Mouse (Mus musculus): ENCODE data around the gene Acap2. TPM values are rescaled to one million over a fixed set of nuclear protein-coding genes. Genes with fewer than 3 reads are reported as not detected.

Gene Acap2
- total and polyA plus RNA-seq, 3 experiments, result 17.2 to 19.1 TPM; not detected in 1

- Histone ChIP-seq H3K9me3 (replicated peaks; ENCODE audit: insufficient read depth, low read length) (no peaks in the 10 kb centered on the region), H3K9ac (ENCODE audit: control insufficient read depth, low read depth, low read length, poor library complexity, severe bottlenecking) (no peak overlapping the region), H3K36me3 (ENCODE audit: control insufficient read depth in 1 of 2, insufficient read depth in 2 of 2, low read length in 2 of 2) (peaks cover 0 to 27% of the 10 kb centered on the region in 2 experiments; a peak in 2 of 4 replicates), H3K4me3 (ENCODE audit: control insufficient read depth in 1 of 2, insufficient read depth in 1 of 2, low read depth in 2 of 2, low read length in 2 of 2) (no peak overlapping the region), H3K79me2 (ENCODE audit: control insufficient read depth, insufficient read depth, low read length, poor library complexity) (peaks cover 66% of the 10 kb centered on the region), H3K27me3 (ENCODE audit: control insufficient read depth in 1 of 2, insufficient read depth in 2 of 2, low read length in 2 of 2) (no peaks in the 10 kb centered on the region), H3K4me1 (ENCODE audit: control insufficient read depth in 1 of 2, insufficient read depth in 2 of 2, low read length in 2 of 2) (peaks cover 6 to 16% of the 10 kb centered on the region in 2 experiments), H3K27ac (ENCODE audit: control insufficient read depth, low read depth, low read length) (no peak overlapping the region)
- TF ChIP-seq TAL1 (IDR thresholded peaks at IDR 0.05; ENCODE audit: low read length), result no peak
- TF ChIP-seq SMC3 (IDR thresholded peaks at IDR 0.05; ENCODE audit: low read depth, low read length), result no peak
- TF ChIP-seq RAD21 (IDR thresholded peaks at IDR 0.05; ENCODE audit: low read depth, low read length), result no peak
- TF ChIP-seq NRF1 (IDR thresholded peaks at IDR 0.05; ENCODE audit: insufficient read depth, low read depth, low read length, poor library complexity, severe bottlenecking), result no peak
- no peak for TF ChIP-seq ETS1 (IDR thresholded peaks at IDR 0.05; ENCODE audit: low read depth, low read length)
- no peak for TF ChIP-seq POLR2AphosphoS5 (IDR thresholded peaks at IDR 0.05; ENCODE audit: borderline replicate concordance, low read depth, low read length)
- TF ChIP-seq MAZ (IDR thresholded peaks at IDR 0.05; ENCODE audit: low read depth, low read length), result no peak
- no peak for TF ChIP-seq SIN3A (IDR thresholded peaks at IDR 0.05; ENCODE audit: low read length)
- TF ChIP-seq E2F4 (IDR thresholded peaks at IDR 0.05; ENCODE audit: borderline replicate concordance, low read depth, low read length), result no peak
- no peak for TF ChIP-seq KAT2A (conservative IDR thresholded peaks at IDR 0.05; ENCODE audit: low read depth, low read length)
- no peak for TF ChIP-seq CHD1 (IDR thresholded peaks at IDR 0.05; ENCODE audit: low read depth, low read length)
- TF ChIP-seq MEF2A (IDR thresholded peaks at IDR 0.05; ENCODE audit: extremely low read depth, insufficient replicate concordance, low read depth, low read length, poor library complexity, severe bottlenecking), result no peak
- TF ChIP-seq BHLHE40 (IDR thresholded peaks at IDR 0.05; ENCODE audit: borderline replicate concordance, low read depth, low read length), result no peak
- no peak for TF ChIP-seq MAX (IDR thresholded peaks at IDR 0.05; ENCODE audit: low read length)
- TF ChIP-seq ELF1 (IDR thresholded peaks at IDR 0.05; ENCODE audit: low read depth, low read length), result no peak
- no peak for TF ChIP-seq CHD2 (IDR thresholded peaks at IDR 0.05; ENCODE audit: low read length)
- TF ChIP-seq MAFK (IDR thresholded peaks at IDR 0.05; ENCODE audit: borderline replicate concordance, low read depth, low read length), result no peak
- DNase-seq (ENCODE audit: low read depth, low spot score), result no peak
Measured at GRCm38 (mm10) chr16:31196971-31197370, 4.1 kb downstream of the Acap2 start.

- Histone ChIP-seq H3K4me3 (ENCODE audit: control insufficient read depth in 1 of 2, insufficient read depth in 1 of 2, low read depth in 2 of 2, low read length in 2 of 2) (no peak overlapping the region; a peak in 1 of 4 replicates), H3K79me2 (ENCODE audit: control insufficient read depth, insufficient read depth, low read length, poor library complexity) (peaks cover 63% of the 10 kb centered on the region), H3K36me3 (ENCODE audit: control insufficient read depth in 1 of 2, insufficient read depth in 2 of 2, low read length in 2 of 2) (peaks cover 0 to 30% of the 10 kb centered on the region in 2 experiments; a peak in 2 of 4 replicates), H3K27ac (ENCODE audit: control insufficient read depth, low read depth, low read length) (no peak overlapping the region; the same call in 1 of the 2 replicates), H3K9ac (ENCODE audit: control insufficient read depth, low read depth, low read length, poor library complexity, severe bottlenecking) (peak overlapping the region; percentile 34; the same call in 1 of the 2 replicates), H3K4me1 (ENCODE audit: control insufficient read depth in 1 of 2, insufficient read depth in 2 of 2, low read length in 2 of 2) (peaks cover 18 to 23% of the 10 kb centered on the region in 2 experiments), H3K9me3 (replicated peaks; ENCODE audit: insufficient read depth, low read length) (no peaks in the 10 kb centered on the region), H3K27me3 (ENCODE audit: control insufficient read depth in 1 of 2, insufficient read depth in 2 of 2, low read length in 2 of 2) (no peaks in the 10 kb centered on the region)
- no peak for DNase-seq (ENCODE audit: low read depth, low spot score)
- no peak for TF ChIP-seq MAFK (IDR thresholded peaks at IDR 0.05; ENCODE audit: borderline replicate concordance, low read depth, low read length)
- TF ChIP-seq RAD21 (IDR thresholded peaks at IDR 0.05; ENCODE audit: low read depth, low read length), result no peak
- no peak for TF ChIP-seq ZKSCAN1 (IDR thresholded peaks at IDR 0.05; ENCODE audit: low read depth, low read length)
- TF ChIP-seq NRF1 (IDR thresholded peaks at IDR 0.05; ENCODE audit: insufficient read depth, low read depth, low read length, poor library complexity, severe bottlenecking), result no peak
- TF ChIP-seq POLR2A (IDR thresholded peaks at IDR 0.05; ENCODE audit: control insufficient read depth in 1 of 2, insufficient read depth in 1 of 2, low read depth in 1 of 2, low read length in 2 of 2, poor library complexity in 1 of 2), result no peak
- TF ChIP-seq GATA1 (IDR thresholded peaks at IDR 0.05; ENCODE audit: low read depth, low read length), result no peak
- no peak for TF ChIP-seq MYC (IDR thresholded peaks at IDR 0.05; ENCODE audit: low read depth, low read length)
- TF ChIP-seq TCF12 (IDR thresholded peaks at IDR 0.05; ENCODE audit: low read depth, low read length), result no peak
- TF ChIP-seq MEF2A (IDR thresholded peaks at IDR 0.05; ENCODE audit: extremely low read depth, insufficient replicate concordance, low read depth, low read length, poor library complexity, severe bottlenecking), result no peak
Measured at GRCm38 (mm10) chr16:31192526-31192925, 8.5 kb downstream of the Acap2 start.
